Mouse (Mus musculus): ENCODE results near the gene Slc16a2. TPM values are rescaled to one million over a fixed set of nuclear protein-coding genes. Genes with fewer than 3 reads are reported as not detected.

The Slc16a2 gene
- 3.5 and 5.1 TPM in 2 replicates for polyA plus RNA-seq (2015; fragmentation: Nextera tagmentation; extraction: Ambion mirVana)

DNA sequence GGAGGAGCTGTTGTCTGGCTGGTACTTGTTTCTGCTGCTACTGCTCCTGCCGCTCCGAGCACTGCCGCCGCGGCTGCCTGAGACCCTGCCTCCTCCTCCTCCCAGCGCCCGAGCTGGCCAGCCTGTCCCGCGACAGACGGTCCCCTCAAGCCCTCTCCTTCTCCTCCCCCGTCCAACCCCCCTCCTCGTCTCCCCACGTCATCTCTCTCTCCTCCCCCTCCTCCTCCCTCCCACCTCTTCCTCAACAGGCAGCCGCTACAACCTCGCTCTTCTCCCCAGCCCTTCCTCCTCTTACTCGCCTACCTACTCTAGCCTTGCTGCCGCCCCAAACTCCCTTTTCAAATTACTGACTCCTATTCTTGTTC, at the start of gene Slc16a2:
Slc16a2 (minus strand) TSS at position 152 of the 365 bp plus-strand sequence.
- no peak within 1 kb of the TSS; the same call in 1 of the 2 replicates for H3K27ac ChIP-seq

GRCm38 (mm10) chrX:103863502-103863901, 41.7 kb upstream of the Slc16a2 start:
- no peak for ATAC-seq (ENCODE audit: low read depth)
- H3K9me3 ChIP-seq (replicated peaks), result no peaks in the 10 kb centered on the region
- H3K4me1 ChIP-seq (replicated peaks), result no peaks in the 10 kb centered on the region
- H3K9ac ChIP-seq, result no peak overlapping the region
- H3K4me3 ChIP-seq (replicated peaks), result no peak overlapping the region
- H3K27ac ChIP-seq, result no peak overlapping the region
- WGBS (ENCODE audit: insufficient replicate concordance), result 46% methylated on average over 2 of the region's 2 CpGs
- H3K36me3 ChIP-seq, result no peaks in the 10 kb centered on the region
- no peak overlapping the region for H3K4me2 ChIP-seq
- DNase-seq, result no peak
- H3K27me3 ChIP-seq, result peaks cover 25% of the 10 kb centered on the region; the same call in 1 of the 2 replicates

More for the DNA sequence above, at the start of gene Slc16a2:
- H3K4me3 ChIP-seq (replicated peaks), result peak within 1 kb of the TSS; percentile 49
- H3K9ac ChIP-seq, result peak within 1 kb of the TSS; percentile 33; the same call in 1 of the 2 replicates
- H3K4me2 ChIP-seq, result peak within 1 kb of the TSS; percentile 55
- no peaks in the 10 kb centered on the region for H3K9me3 ChIP-seq (replicated peaks)
- H3K4me1 ChIP-seq (replicated peaks), result no peaks in the 10 kb centered on the region
- DNase-seq (no peak), ATAC-seq (ENCODE audit: low read depth) (peak; percentile 60; the same call in 1 of the 2 replicates)
- WGBS (ENCODE audit: insufficient replicate concordance), result 11% methylated on average over 17 of the region's 17 CpGs
- H3K27me3 ChIP-seq, result peaks cover 43% of the 10 kb centered on the region
- no peaks in the 10 kb centered on the region for H3K36me3 ChIP-seq

- Histone ChIP-seq H3K27ac (no peak overlapping the region), H3K4me1 (replicated peaks) (no peaks in the 10 kb centered on the region), H3K9me3 (replicated peaks) (no peaks in the 10 kb centered on the region), H3K4me3 (replicated peaks) (no peak overlapping the region), H3K27me3 (peaks cover 21% of the 10 kb centered on the region; the same call in 1 of the 2 replicates), H3K4me2 (no peak overlapping the region), H3K9ac (no peak overlapping the region), H3K36me3 (no peaks in the 10 kb centered on the region)
- WGBS (ENCODE audit: insufficient replicate concordance), result 78% methylated on average over 3 of the region's 3 CpGs
- no peak for DNase-seq
- no peak for ATAC-seq (ENCODE audit: low read depth)
Measured at GRCm38 (mm10) chrX:103862877-103863276, 41.1 kb upstream of the Slc16a2 start.

GRCm38 (mm10) chrX:103845266-103845665, 23.5 kb upstream of the Slc16a2 start:
- H3K4me3 ChIP-seq (replicated peaks), result no peak overlapping the region
- DNase-seq, result no peak
- H3K27me3 ChIP-seq, result peaks cover 12% of the 10 kb centered on the region; the same call in 1 of the 2 replicates
- H3K9me3 ChIP-seq (replicated peaks), result no peaks in the 10 kb centered on the region
- 38% methylated on average over 2 of the region's 2 CpGs for WGBS (ENCODE audit: insufficient replicate concordance)
- ATAC-seq (ENCODE audit: low read depth), result no peak
- H3K4me1 ChIP-seq (replicated peaks), result no peaks in the 10 kb centered on the region
- H3K27ac ChIP-seq, result no peak overlapping the region
- no peak overlapping the region for H3K9ac ChIP-seq
- H3K36me3 ChIP-seq, result no peaks in the 10 kb centered on the region
- no peak overlapping the region for H3K4me2 ChIP-seq

DNA sequence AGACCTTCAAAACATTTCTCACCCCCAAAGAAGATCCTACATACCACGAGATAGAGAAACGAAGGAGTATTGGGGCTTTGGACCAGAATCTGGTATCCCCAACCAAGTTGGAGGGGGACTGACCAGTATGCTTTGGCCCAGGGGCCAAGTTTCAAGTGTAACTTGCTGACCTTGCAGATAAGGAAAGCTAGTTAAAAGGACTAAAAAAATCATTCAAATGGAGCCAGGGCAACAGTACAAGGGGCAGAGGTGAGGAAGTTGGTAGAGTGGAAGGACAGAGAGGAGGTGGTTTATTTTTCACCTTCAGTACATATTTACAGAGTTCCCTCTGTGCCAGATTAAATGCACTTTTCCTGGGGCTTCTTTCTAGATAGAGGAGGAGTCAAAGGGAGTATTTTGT, 7.1 kb upstream of the Slc16a2 start:
- ATAC-seq (ENCODE audit: low read depth), result no peak
- H3K9ac ChIP-seq, result no peak overlapping the region
- no peak overlapping the region for H3K4me3 ChIP-seq (replicated peaks)
- no peak overlapping the region for H3K4me2 ChIP-seq
- no peak for DNase-seq
- no peaks in the 10 kb centered on the region for H3K4me1 ChIP-seq (replicated peaks)
- no peaks in the 10 kb centered on the region for H3K9me3 ChIP-seq (replicated peaks)
- WGBS (ENCODE audit: insufficient replicate concordance), result 67% methylated on average over 2 of the region's 2 CpGs
- peaks cover 7% of the 10 kb centered on the region for H3K27me3 ChIP-seq
- no peaks in the 10 kb centered on the region for H3K36me3 ChIP-seq
- no peak overlapping the region for H3K27ac ChIP-seq

DNA sequence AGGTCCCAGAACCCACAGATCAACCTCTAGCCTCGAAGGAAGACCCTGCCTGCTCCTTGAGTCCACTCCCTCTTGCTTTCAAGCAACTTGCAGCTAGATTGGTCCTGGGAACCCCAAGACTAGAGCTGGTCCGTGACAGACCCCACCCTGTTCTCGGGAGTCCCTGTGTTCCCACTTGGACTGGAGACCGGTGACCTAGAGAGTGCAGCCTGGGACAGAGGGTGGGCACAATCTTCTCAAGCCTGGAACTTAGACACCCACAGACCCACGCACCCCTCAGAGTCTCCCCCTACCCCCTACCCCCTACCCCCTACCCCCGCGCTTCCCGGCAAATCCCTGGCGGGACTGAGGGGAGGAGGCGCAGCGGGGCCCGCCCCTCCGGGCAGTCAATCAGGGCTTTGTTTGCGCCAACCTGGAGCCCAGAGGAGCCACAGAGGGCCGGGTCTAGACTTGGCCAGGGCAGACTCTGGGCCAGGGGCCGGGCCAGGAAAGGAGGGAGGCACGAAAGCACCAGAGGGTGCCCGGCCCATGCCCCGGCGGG, 558 bp upstream of the Slc16a2 start:
- peak; percentile 57 for ATAC-seq (ENCODE audit: low read depth)
- Histone ChIP-seq H3K36me3 (no peaks in the 10 kb centered on the region), H3K4me2 (peak overlapping the region; percentile 55), H3K4me1 (replicated peaks) (no peaks in the 10 kb centered on the region), H3K4me3 (replicated peaks) (peak overlapping the region; percentile 49), H3K9me3 (replicated peaks) (no peaks in the 10 kb centered on the region), H3K27ac (no peak overlapping the region; the same call in 1 of the 2 replicates), H3K27me3 (peaks cover 43% of the 10 kb centered on the region), H3K9ac (no peak overlapping the region)
- 16% methylated on average over 11 of the region's 20 CpGs for WGBS (ENCODE audit: insufficient replicate concordance)
- no peak for DNase-seq

GRCm38 (mm10) chrX:103821195-103821831, 470 bp downstream of the Slc16a2 start:
- Histone ChIP-seq H3K9me3 (replicated peaks) (no peaks in the 10 kb centered on the region), H3K4me2 (peak overlapping the region; percentile 55), H3K4me3 (replicated peaks) (peak overlapping the region; percentile 49), H3K4me1 (replicated peaks) (no peaks in the 10 kb centered on the region), H3K9ac (peak overlapping the region; percentile 33; the same call in 1 of the 2 replicates), H3K27ac (no peak overlapping the region), H3K36me3 (no peaks in the 10 kb centered on the region), H3K27me3 (peaks cover 43% of the 10 kb centered on the region)
- 16% methylated on average over 37 of the region's 37 CpGs for WGBS (ENCODE audit: insufficient replicate concordance)
- DNase-seq, result no peak
- ATAC-seq (ENCODE audit: low read depth), result peak; percentile 27; the same call in 1 of the 2 replicates

DNA sequence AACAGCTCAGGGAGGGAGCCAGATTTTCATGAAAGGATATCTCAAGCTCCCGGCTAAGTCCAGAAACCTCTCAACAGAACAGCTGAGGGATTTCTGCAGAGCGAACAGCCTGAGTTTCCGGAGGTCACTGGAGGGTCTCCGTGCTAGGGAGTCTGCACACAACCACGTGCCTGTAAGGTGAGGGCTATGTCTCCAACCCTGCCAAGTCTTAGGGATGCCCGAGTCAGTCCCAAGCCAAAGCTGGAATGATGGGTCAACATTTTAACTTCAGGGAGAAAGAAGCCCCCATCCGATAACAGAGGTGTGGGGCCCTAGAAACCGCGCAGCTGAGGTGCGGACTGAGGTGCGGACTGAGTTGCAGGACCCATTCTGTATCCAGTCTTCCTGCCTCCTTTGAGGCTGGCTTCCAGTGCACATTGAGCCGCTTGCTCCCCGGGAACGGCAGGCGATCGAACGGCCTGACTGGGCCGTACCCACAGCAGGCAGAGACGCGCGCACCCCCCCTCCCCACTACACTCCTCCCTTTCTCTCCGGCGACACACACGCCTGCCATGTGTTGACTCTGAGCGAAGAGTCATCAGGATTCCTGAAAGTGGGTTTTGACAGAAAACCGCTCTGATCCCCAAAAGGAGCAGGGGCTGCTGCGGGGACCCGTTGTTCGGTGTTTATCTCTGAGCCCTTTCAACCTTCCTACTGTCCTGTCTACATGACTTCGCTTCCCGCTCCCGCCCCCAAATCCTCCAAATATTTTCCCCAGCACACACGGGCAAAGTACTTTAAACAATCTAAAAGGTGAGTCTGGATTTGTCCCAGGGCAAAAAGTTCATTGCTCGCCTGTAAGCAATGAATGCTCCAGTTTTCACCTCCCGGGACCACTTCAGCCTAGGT, 1.2 kb downstream of the Slc16a2 start:
- Histone ChIP-seq H3K36me3 (no peaks in the 10 kb centered on the region), H3K27me3 (peaks cover 45% of the 10 kb centered on the region), H3K9ac (no peak overlapping the region), H3K27ac (no peak overlapping the region), H3K9me3 (replicated peaks) (no peaks in the 10 kb centered on the region), H3K4me2 (peak overlapping the region; percentile 55), H3K4me3 (replicated peaks) (peak overlapping the region; percentile 49), H3K4me1 (replicated peaks) (no peaks in the 10 kb centered on the region)
- DNase-seq (no peak), ATAC-seq (ENCODE audit: low read depth) (no peak)
- 19% methylated on average over 31 of the region's 35 CpGs for WGBS (ENCODE audit: insufficient replicate concordance)

- no peaks in the 10 kb centered on the region for H3K9me3 ChIP-seq (replicated peaks)
- WGBS (ENCODE audit: insufficient replicate concordance), result 59% methylated on average over 6 of the region's 6 CpGs
- no peak overlapping the region for H3K27ac ChIP-seq
- DNase-seq (no peak), ATAC-seq (ENCODE audit: low read depth) (no peak)
- no peaks in the 10 kb centered on the region for H3K4me1 ChIP-seq (replicated peaks)
- H3K4me3 ChIP-seq (replicated peaks), result no peak overlapping the region
- H3K36me3 ChIP-seq, result no peaks in the 10 kb centered on the region
- peak overlapping the region; percentile 55; the same call in 1 of the 2 replicates for H3K4me2 ChIP-seq
- peaks cover 45% of the 10 kb centered on the region for H3K27me3 ChIP-seq
- no peak overlapping the region for H3K9ac ChIP-seq
Measured at GRCm38 (mm10) chrX:103819253-103819652, 2.5 kb downstream of the Slc16a2 start.

- 47% methylated on average over 1 of the region's 1 CpGs for WGBS (ENCODE audit: insufficient replicate concordance)
- peaks cover 19% of the 10 kb centered on the region; the same call in 1 of the 2 replicates for H3K27me3 ChIP-seq
- no peak for DNase-seq
Measured at GRCm38 (mm10) chrX:103812690-103813089, 9.1 kb downstream of the Slc16a2 start.

GRCm38 (mm10) chrX:103810483-103810882, 11.3 kb downstream of the Slc16a2 start:
- WGBS (ENCODE audit: insufficient replicate concordance), result 47% methylated on average over 1 of the region's 1 CpGs
- H3K4me3 ChIP-seq (replicated peaks), result no peak overlapping the region
- H3K27me3 ChIP-seq, result peaks cover 19% of the 10 kb centered on the region; the same call in 1 of the 2 replicates
- H3K9me3 ChIP-seq (replicated peaks), result no peaks in the 10 kb centered on the region
- ATAC-seq (ENCODE audit: low read depth) (no peak), DNase-seq (no peak)
- H3K4me1 ChIP-seq (replicated peaks), result no peaks in the 10 kb centered on the region
- H3K4me2 ChIP-seq, result no peak overlapping the region
- no peak overlapping the region for H3K9ac ChIP-seq
- no peaks in the 10 kb centered on the region for H3K36me3 ChIP-seq
- H3K27ac ChIP-seq, result no peak overlapping the region

More at GRCm38 (mm10) chrX:103812690-103813089, 9.1 kb downstream of the Slc16a2 start:
- H3K27ac ChIP-seq, result no peak overlapping the region
- H3K4me3 ChIP-seq (replicated peaks), result no peak overlapping the region
- no peaks in the 10 kb centered on the region for H3K4me1 ChIP-seq (replicated peaks)
- no peak for ATAC-seq (ENCODE audit: low read depth)
- H3K9me3 ChIP-seq (replicated peaks), result no peaks in the 10 kb centered on the region
- no peak overlapping the region for H3K9ac ChIP-seq
- no peak overlapping the region for H3K4me2 ChIP-seq
- no peaks in the 10 kb centered on the region for H3K36me3 ChIP-seq
